Mouse (Mus musculus) subcutaneous adipose tissue, adult 2 months (tissue): ENCODE measurements around the gene Prr19. TPM values are rescaled to one million over a fixed set of nuclear protein-coding genes. Genes with fewer than 3 reads are reported as not detected.

Experiments
- polyA plus RNA-seq: library from polyadenylated mRNA; depleted of rRNA; stranded (reverse); fragments of >200 nt; gene quantifications from 2 replicates; pipeline ENCODE4 v1.2.3, GENCODE M21; 2012; ENCODE audit warnings: low replicate concordance; rRNA removed

Prr19 gene
- polyA plus RNA-seq: 0.13 TPM in 1 of 2 replicates, not detected in the other

GRCm38 (mm10) chr7:25301063-25301462 lies at the start of gene Prr19:
TSS of gene Prr19 (plus strand) at chr7:25301411.

GRCm38 (mm10) chr7:25267301-25267750 lies 33.9 kb upstream of the Prr19 start, which contains the start of gene Cic:
TSS of gene Cic (plus strand) at chr7:25267704.

GRCm38 (mm10) chr7:25297454-25298325 lies 3.5 kb upstream of the Prr19 start, which contains the start of gene Pafah1b3:
TSS of gene Pafah1b3 (minus strand) at chr7:25297986.

GRCm38 (mm10) chr7:25305956-25306613 lies 4.9 kb downstream of the Prr19 start, which contains the start of gene Tmem145:
TSS of gene Tmem145 (plus strand) at chr7:25306106.

GRCm38 (mm10) chr7:25316532-25317445 lies 15.6 kb downstream of the Prr19 start, which contains the start of gene Megf8:
TSS of gene Megf8 (plus strand) at chr7:25317164.

Other genes starting within 250 kb of the Prr19 start
- gene Grik5, start 229.1 kb upstream of the Prr19 start, polyA plus RNA-seq: 14.7 and 51.0 TPM in 2 replicates
- 15.4 and 37.3 TPM in 2 replicates for gene Zfp574, start 228.8 kb upstream of the Prr19 start, polyA plus RNA-seq
- 1.4 and 3.7 TPM in 2 replicates for gene Pou2f2, start 121.7 kb upstream of the Prr19 start, polyA plus RNA-seq
- gene Dedd2, start 80.8 kb upstream of the Prr19 start, polyA plus RNA-seq: 18.8 and 21.7 TPM in 2 replicates
- gene Zfp526, start 80.0 kb upstream of the Prr19 start, polyA plus RNA-seq: 8.3 and 13.8 TPM in 2 replicates
- 97.7 and 141 TPM in 2 replicates for gene Gsk3a, start 63.6 kb upstream of the Prr19 start, polyA plus RNA-seq
- 14.5 and 48.6 TPM in 2 replicates for gene Erf, start 50.6 kb upstream of the Prr19 start, polyA plus RNA-seq
- 48.8 and 107 TPM in 2 replicates for gene Cic, start 33.7 kb upstream of the Prr19 start, polyA plus RNA-seq
- 8.8 and 65.1 TPM in 2 replicates for gene Pafah1b3, start 3.4 kb upstream of the Prr19 start, polyA plus RNA-seq
- gene Tmem145, start 4.7 kb downstream of the Prr19 start, polyA plus RNA-seq: 0.10 TPM in 1 of 2 replicates, not detected in the other
- gene Megf8, start 15.8 kb downstream of the Prr19 start, polyA plus RNA-seq: 43.2 and 55.7 TPM in 2 replicates
- gene Cnfn, start 68.3 kb downstream of the Prr19 start, polyA plus RNA-seq: not detected in 2 replicates
- gene Lipe, start 97.3 kb downstream of the Prr19 start, polyA plus RNA-seq: 510 and 1,790 TPM in 2 replicates
- 0.17 and 33.5 TPM in 2 replicates for gene Cxcl17, start 111.5 kb downstream of the Prr19 start, polyA plus RNA-seq
- 13.7 and 21.6 TPM in 2 replicates for gene Ceacam1, start 176.2 kb downstream of the Prr19 start, polyA plus RNA-seq
- 0.14 and 0.29 TPM in 2 replicates for gene Ceacam2, start 238.4 kb downstream of the Prr19 start, polyA plus RNA-seq